Mouse (Mus musculus) myocyte (in vitro differentiated cells): ENCODE data around the gene Tcp11.

Experiments
- CEBPB ChIP-seq: IDR thresholded peaks from 2 replicates; pipeline ENCODE4 v1.6.1; 2011; ENCODE audit warnings: mild to moderate bottlenecking, moderate library complexity; ENCODE audit not compliant: poor library complexity, insufficient read depth, severe bottlenecking
- MYOD1 ChIP-seq, 3 experiments: IDR thresholded peaks; one replicate each; pipeline ENCODE4 v1.6.1; 2011; ENCODE audit warnings: control low read depth in 2 of 3, low read depth in 2 of 3, mild to moderate bottlenecking in 2 of 3, moderate library complexity in 1 of 3; ENCODE audit not compliant: insufficient read length in 2 of 3, control insufficient read depth in 1 of 3
- POLR2A ChIP-seq: IDR thresholded peaks from one replicate; pipeline ENCODE4 v1.6.1; 2011; ENCODE audit warnings: low read depth, mild to moderate bottlenecking, control low read depth, moderate library complexity; ENCODE audit not compliant: insufficient read length
- POLR2AphosphoS2 ChIP-seq: IDR thresholded peaks from one replicate; pipeline ENCODE4 v1.6.1; 2011; ENCODE audit warnings: low read depth, control low read depth; ENCODE audit not compliant: insufficient read length

DNA sequence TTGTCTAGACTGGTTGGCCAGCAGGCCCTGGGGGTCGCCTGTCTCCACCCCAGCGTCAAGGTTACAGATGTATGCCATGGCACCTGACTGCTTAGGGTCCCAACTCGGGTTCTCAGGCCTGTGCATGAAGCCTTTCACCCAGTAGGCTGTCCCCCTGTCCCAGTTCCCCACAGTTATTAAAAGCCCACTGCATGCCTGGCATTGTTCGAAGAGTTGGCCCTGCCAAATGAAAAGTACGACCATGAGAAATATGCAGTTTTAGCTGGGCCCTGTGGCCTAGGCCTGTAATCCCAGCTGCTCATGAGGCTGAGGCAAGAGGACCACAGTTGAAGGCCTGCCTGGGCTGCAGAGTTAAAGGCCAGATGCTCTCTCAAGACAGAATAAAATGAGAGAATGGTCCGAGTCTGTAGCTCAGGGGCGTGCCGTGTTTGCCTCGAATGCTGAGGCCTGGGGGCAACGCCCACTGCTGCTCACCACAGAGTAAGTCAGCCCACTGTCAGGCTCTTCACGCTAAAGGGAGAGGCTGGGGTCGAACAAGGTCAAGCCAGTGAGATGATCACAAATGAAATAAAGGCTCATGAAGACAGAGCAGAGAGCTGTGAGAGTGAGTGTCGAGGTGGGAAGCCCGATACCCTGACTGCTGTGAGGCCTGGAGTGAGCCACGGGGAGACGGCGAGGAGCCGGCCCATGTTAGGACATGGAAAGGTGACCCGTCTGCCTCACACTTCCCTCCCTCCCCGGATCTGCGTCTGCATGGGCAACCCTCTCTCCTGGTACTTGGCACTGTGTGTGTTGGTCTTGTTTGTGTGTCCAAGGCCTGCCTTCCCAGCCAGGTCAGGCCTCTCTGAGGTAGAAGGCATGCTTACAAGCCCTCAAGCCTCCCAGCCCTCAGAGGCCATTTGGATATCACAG, 60.4 kb downstream of the Tcp11 start:
- no peak for TF ChIP-seq POLR2AphosphoS2
- no peak for TF ChIP-seq CEBPB
- no peak for TF ChIP-seq POLR2A
- no peak for TF ChIP-seq MYOD1 (IDR thresholded peaks at IDR 0.05; ENCODE audit: control insufficient read depth in 1 of 3, insufficient read length in 2 of 3, low read depth in 2 of 3)
